8 mouse cellular contexts compared by ENCODE assay signal in genomic region chrX:52987905-52988783, GRCm38 (mm10). TPM values are rescaled to one million over a fixed set of nuclear protein-coding genes. Genes with fewer than 3 reads are reported as not detected.
DNase-seq lines count a peak whose midpoint lies in the region; ATAC-seq and TF ChIP-seq lines count a peak whose summit lies in the region.

Gene Hprt, plus strand, starts transcription at chrX:52988137.

- H3K4me3 ChIP-seq in C2C12 (ENCODE audit: insufficient read depth, poor library complexity, severe bottlenecking): peak within 1 kb of the TSS; percentile 41
- peak within 1 kb of the TSS; percentile 71 for H3K4me3 ChIP-seq in heart, embryonic 10.5 days
- H3K4me3 ChIP-seq in kidney, embryonic 15.5 days (replicated peaks): peak within 1 kb of the TSS; percentile 70
- peak within 1 kb of the TSS; percentile 88 for H3K4me3 ChIP-seq in liver, adult 2 months (ENCODE audit: insufficient read depth, low read depth, low read length)

- H3K4me2 ChIP-seq in kidney, embryonic 15.5 days: peak within 1 kb of the TSS; percentile 57

- 11% methylated on average over 71 of the region's 72 CpGs for WGBS in heart, embryonic 10.5 days
- 11% methylated on average over 67 of the region's 72 CpGs for WGBS in kidney, embryonic 15.5 days
- under 1% methylated on average over 72 of the region's 72 CpGs for WGBS in liver, adult 2 months

- peaks cover 48% of the 10 kb centered on the region for H3K79me2 ChIP-seq in C2C12 (ENCODE audit: control insufficient read depth, insufficient read depth)
- H3K79me2 ChIP-seq in liver, adult 2 months (ENCODE audit: control insufficient read depth, insufficient read depth, low read length): no peaks in the 10 kb centered on the region; the same call in 1 of the 2 replicates

- no peaks in the 10 kb centered on the region for H3K4me1 ChIP-seq in heart, embryonic 10.5 days
- peaks cover 6% of the 10 kb centered on the region; the same call in 1 of the 2 replicates for H3K4me1 ChIP-seq in kidney, embryonic 15.5 days
- peaks cover 5% of the 10 kb centered on the region; the same call in 1 of the 2 replicates for H3K4me1 ChIP-seq in liver, adult 2 months (ENCODE audit: control insufficient read depth, insufficient read depth, low read length)

- peak; percentile 68; the same call in 1 of the 2 replicates for TF ChIP-seq POLR2A in brain, embryonic 14.5 days (IDR thresholded peaks at IDR 0.05; ENCODE audit: borderline replicate concordance, extremely low read depth, insufficient read depth, insufficient read length, poor library complexity, severe bottlenecking)
- peak; percentile 77 for TF ChIP-seq POLR2A in liver, adult 2 months (IDR thresholded peaks at IDR 0.05; ENCODE audit: extremely low read depth, insufficient read depth, low read length)

- TF ChIP-seq CTCF in C2C12 (IDR thresholded peaks at IDR 0.05; ENCODE audit: control insufficient read depth, insufficient read depth, insufficient read length): no peak
- no peak for TF ChIP-seq CTCF in brain, embryonic 14.5 days (IDR thresholded peaks at IDR 0.05; ENCODE audit: borderline replicate concordance, extremely low read depth, insufficient read depth, insufficient read length)
- TF ChIP-seq CTCF in liver, adult 2 months (IDR thresholded peaks at IDR 0.05; ENCODE audit: low read depth, low read length): no peak

- no peaks in the 10 kb centered on the region for H3K9me3 ChIP-seq in heart, embryonic 10.5 days
- H3K9me3 ChIP-seq in kidney, embryonic 15.5 days (replicated peaks): no peaks in the 10 kb centered on the region

- H3K27me3 ChIP-seq in C2C12 (ENCODE audit: control insufficient read depth, insufficient read depth, insufficient read length): no peaks in the 10 kb centered on the region
- no peaks in the 10 kb centered on the region for H3K27me3 ChIP-seq in heart, embryonic 10.5 days (ENCODE audit: insufficient read depth, poor library complexity, severe bottlenecking)
- no peaks in the 10 kb centered on the region for H3K27me3 ChIP-seq in kidney, embryonic 15.5 days
- no peaks in the 10 kb centered on the region for H3K27me3 ChIP-seq in liver, adult 2 months (ENCODE audit: control insufficient read depth, insufficient read depth, low read length)

- peak within 1 kb of the TSS; percentile 80 for H3ac ChIP-seq in C2C12 (ENCODE audit: control insufficient read depth, insufficient read length, low read depth)

- H3K9ac ChIP-seq in kidney, embryonic 15.5 days: peak within 1 kb of the TSS; percentile 71
- H3K9ac ChIP-seq in liver, adult 2 months (ENCODE audit: low read depth, low read length): peak within 1 kb of the TSS; percentile 93

- H3K79me3 ChIP-seq in C2C12 (ENCODE audit: low read depth): peaks cover 35% of the 10 kb centered on the region

- no peaks in the 10 kb centered on the region for H3K36me3 ChIP-seq in C2C12 (ENCODE audit: control insufficient read depth, insufficient read depth)
- H3K36me3 ChIP-seq in heart, embryonic 10.5 days: no peaks in the 10 kb centered on the region
- H3K36me3 ChIP-seq in kidney, embryonic 15.5 days: no peaks in the 10 kb centered on the region
- no peaks in the 10 kb centered on the region for H3K36me3 ChIP-seq in liver, adult 2 months (ENCODE audit: control insufficient read depth, insufficient read depth, low read length)

- peak within 1 kb of the TSS; percentile 95 for H3K27ac ChIP-seq in heart, embryonic 10.5 days
- peak within 1 kb of the TSS; percentile 91 for H3K27ac ChIP-seq in kidney, embryonic 15.5 days
- peak within 1 kb of the TSS; percentile 82 for H3K27ac ChIP-seq in liver, adult 2 months (replicated peaks; ENCODE audit: insufficient read depth, low read depth, low read length)

- ATAC-seq in erythroblast, adult 5-6 weeks (replicated peaks; ENCODE audit: low FRiP score, poor library complexity, severe bottlenecking): peak; percentile 100
- peak; percentile 98 for ATAC-seq in kidney, embryonic 15.5 days (replicated peaks; ENCODE audit: low FRiP score)
- peak; percentile 93 for ATAC-seq in monocyte, adult 5-6 weeks (replicated peaks; ENCODE audit: insufficient number of reproducible peaks, low FRiP score, low TSS enrichment, poor library complexity, severe bottlenecking)

- DNase-seq in brain, embryonic 14.5 days (ENCODE audit: low read depth): peak; percentile 93
- DNase-seq in heart, embryonic 10.5 days (ENCODE audit: low spot score): peak; percentile 93
- peak; percentile 67 for DNase-seq in liver, adult 2 months (ENCODE audit: extremely low read depth, low read depth, low spot score)
- peak; percentile 88 to 90 for DNase-seq in spleen, postnatal 36 days (ENCODE audit: low spot score in 2 of 2)

TF ChIP-seq in C2C12, 6 proteins besides CTCF, POLR2A, EP300 and RAD21:
- no peak for TF ChIP-seq USF1 (IDR thresholded peaks at IDR 0.05; ENCODE audit: low read depth)
- no peak for TF ChIP-seq MAX (IDR thresholded peaks at IDR 0.05)
- no peak for TF ChIP-seq MYOG (IDR thresholded peaks at IDR 0.05; ENCODE audit: control insufficient read depth, extremely low read depth, insufficient read length)

RNA-seq across cellular contexts. Expression of gene Hprt, which starts in this region (rescaled TPM):
- polyA plus RNA-seq in C2C12 (2012; fragmentation: generic; extraction: Trizol): 57.4 TPM
- 39.6 and 40.6 TPM in 2 replicates for polyA plus RNA-seq in brain, embryonic 14.5 days (2012; rRNA removed)
- total RNA-seq in erythroblast, adult 5-6 weeks (2015; ENCODE audit: low replicate concordance): 112 and 116 TPM in 2 replicates
- total RNA-seq in erythroblast, adult 5-6 weeks (2017; ENCODE audit: low replicate concordance): 83.4 and 84.2 TPM in 2 replicates
- 172 and 199 TPM in 2 replicates for polyA plus RNA-seq in heart, embryonic 10.5 days (2016; fragmentation: Nextera tagmentation; extraction: Ambion mirVana)
- polyA plus RNA-seq in kidney, embryonic 15.5 days (2015; fragmentation: Nextera tagmentation; extraction: Ambion mirVana): 152 and 173 TPM in 2 replicates
- total RNA-seq in liver, adult 2 months (2014; rRNA removed): 50.3 and 56.2 TPM in 2 replicates
- 11.9 and 16.7 TPM in 2 replicates for polyA plus RNA-seq in liver, adult 2 months (2012; rRNA removed)
- 188 to 280 TPM (median 242 TPM) in 3 replicates for total RNA-seq in monocyte, adult 5-6 weeks (2017)

Comparison
In these comparisons a context has a peak if more than half of its experiments do, and no peak if none do; other contexts are left out.
1. Peak in every context shown above with its lines: DNase-seq, ATAC-seq, H3K4me3 ChIP-seq and H3K27ac ChIP-seq.